Mouse (Mus musculus) CH12.LX (cell line): ENCODE results near the gene Unc13a. TPM values are rescaled to one million over a fixed set of nuclear protein-coding genes. Genes with fewer than 3 reads are reported as not detected.

Experiments
- DNase-seq: peaks from one replicate; pipeline ENCODE4 v3.0.0-alpha.2; 2013; ENCODE audit errors: extremely low read depth
- H3K27ac ChIP-seq: 2 replicates; pipeline ENCODE4 v1.5.1; 2012; ENCODE audit warnings: low read depth, mild to moderate bottlenecking, control low read depth, moderate library complexity; ENCODE audit not compliant: insufficient read depth
- H3K27me3 ChIP-seq: replicated peaks from 2 replicates; pipeline ENCODE3; 2012; ENCODE audit warnings: inconsistent platforms
- H3K36me3 ChIP-seq, 2 experiments: replicated peaks in 1 of 2; 2 replicates each; pipeline versions ENCODE3 to v1.6.1; 2012; ENCODE audit warnings: inconsistent platforms in 1 of 2, low read length in 1 of 2, mild to moderate bottlenecking in 1 of 2, mixed read lengths in 1 of 2, moderate library complexity in 1 of 2; ENCODE audit not compliant: control insufficient read depth in 1 of 2, insufficient read depth in 1 of 2
- H3K4me1 ChIP-seq, 2 experiments: 2 replicates each; pipeline ENCODE4 v1.6.1; 2012; ENCODE audit warnings: inconsistent platforms in 1 of 2, moderate library complexity in 1 of 2; ENCODE audit not compliant: insufficient read depth in 2 of 2, control insufficient read depth in 1 of 2
- H3K4me2 ChIP-seq: 2 replicates; pipeline ENCODE4 v1.6.1; 2012; ENCODE audit warnings: low read depth, mild to moderate bottlenecking, control low read depth; ENCODE audit not compliant: poor library complexity, insufficient read depth, severe bottlenecking
- H3K4me3 ChIP-seq, 3 experiments: fragments of 150-350 bp in 1 of 3; sonication (generic) in 1 of 3; replicated peaks in 1 of 3; 2 replicates each; pipeline versions ENCODE3 to v1.5.1; 2011 to 2012; ENCODE audit warnings: low read depth in 2 of 3, low read length in 2 of 3, mild to moderate bottlenecking in 2 of 3, moderate library complexity in 2 of 3, control low read depth in 1 of 3, improper control_type of control experiment in 1 of 3, inconsistent platforms in 1 of 3, mixed read lengths in 1 of 3; ENCODE audit not compliant: poor library complexity in 1 of 3
- H3K79me2 ChIP-seq: replicated peaks from 2 replicates; pipeline ENCODE4 v1.6.1; 2012; ENCODE audit warnings: mild to moderate bottlenecking, moderate library complexity; ENCODE audit not compliant: control insufficient read depth, poor library complexity, insufficient read depth, severe bottlenecking; ENCODE audit errors: extremely low read depth
- H3K9ac ChIP-seq: 2 replicates; pipeline ENCODE4 v1.6.1; 2012; ENCODE audit warnings: low read depth, mild to moderate bottlenecking, control low read depth, moderate library complexity; ENCODE audit not compliant: insufficient read depth
- H3K9me3 ChIP-seq: replicated peaks from 2 replicates; pipeline ENCODE3; 2012; ENCODE audit warnings: low read length, inconsistent platforms, mixed read lengths
- BHLHE40 ChIP-seq: IDR thresholded peaks from 2 replicates; pipeline ENCODE4 v1.6.1; 2011; ENCODE audit warnings: mild to moderate bottlenecking, low read depth, low read length, improper control_type of control experiment
- CHD1 ChIP-seq: IDR thresholded peaks from 2 replicates; pipeline ENCODE4 v1.6.1; 2012; ENCODE audit warnings: low read depth, low read length, improper control_type of control experiment, inconsistent platforms
- CHD2 ChIP-seq: IDR thresholded peaks from 2 replicates; pipeline ENCODE4 v1.6.1; 2011; ENCODE audit warnings: low read length, improper control_type of control experiment
- CTCF ChIP-seq, 2 experiments: IDR thresholded peaks in 1 of 2; conservative IDR thresholded peaks in 1 of 2; 2 replicates each; pipeline ENCODE4 v1.5.1; 2011 to 2012; ENCODE audit warnings: low read depth in 2 of 2, low read length in 2 of 2, improper control_type of control experiment in 1 of 2, inconsistent platforms in 1 of 2, mild to moderate bottlenecking in 1 of 2, moderate library complexity in 1 of 2
- E2F4 ChIP-seq: IDR thresholded peaks from 2 replicates; pipeline ENCODE4 v1.6.1; 2011; ENCODE audit warnings: low read depth, low read length, improper control_type of control experiment; ENCODE audit not compliant: insufficient replicate concordance
- ELF1 ChIP-seq: IDR thresholded peaks from 2 replicates; pipeline ENCODE4 v1.6.1; 2014; ENCODE audit warnings: low read depth, mild to moderate bottlenecking, inconsistent platforms, low read length, improper control_type of control experiment
- EP300 ChIP-seq: IDR thresholded peaks from 2 replicates; pipeline ENCODE4 v1.6.1; 2011; ENCODE audit warnings: low read length, improper control_type of control experiment
- ETS1 ChIP-seq: conservative IDR thresholded peaks from 2 replicates; pipeline ENCODE4 v1.6.1; 2012; ENCODE audit warnings: low read depth, mild to moderate bottlenecking, inconsistent platforms, low read length, improper control_type of control experiment, moderate library complexity
- GABPA ChIP-seq: IDR thresholded peaks from 2 replicates; pipeline ENCODE4 v1.6.1; 2012; ENCODE audit warnings: low read depth, low read length, improper control_type of control experiment, inconsistent platforms; ENCODE audit not compliant: insufficient replicate concordance
- HCFC1 ChIP-seq: IDR thresholded peaks from 2 replicates; pipeline ENCODE4 v1.6.1; 2012; ENCODE audit warnings: low read depth, mild to moderate bottlenecking, inconsistent platforms, low read length, improper control_type of control experiment
- IRF4 ChIP-seq: IDR thresholded peaks from 2 replicates; pipeline ENCODE4 v1.6.1; 2014; ENCODE audit warnings: low read depth, mild to moderate bottlenecking, inconsistent platforms, low read length, improper control_type of control experiment
- JUN ChIP-seq: IDR thresholded peaks from 2 replicates; pipeline ENCODE4 v1.6.1; 2011; ENCODE audit warnings: low read depth, mild to moderate bottlenecking, low read length, improper control_type of control experiment, moderate library complexity; ENCODE audit not compliant: insufficient read depth
- JUND ChIP-seq: conservative IDR thresholded peaks from 2 replicates; pipeline ENCODE4 v1.6.1; 2011; ENCODE audit warnings: low read depth, low read length, improper control_type of control experiment
- KAT2A ChIP-seq: IDR thresholded peaks from 2 replicates; pipeline ENCODE4 v1.6.1; 2012; ENCODE audit warnings: low read length, improper control_type of control experiment, inconsistent platforms; ENCODE audit not compliant: insufficient replicate concordance
- MAFK ChIP-seq: IDR thresholded peaks from 2 replicates; pipeline ENCODE4 v1.6.1; 2011; ENCODE audit warnings: low read length, improper control_type of control experiment; ENCODE audit not compliant: insufficient replicate concordance
- MAX ChIP-seq: IDR thresholded peaks from 2 replicates; pipeline ENCODE4 v1.6.1; 2011; ENCODE audit warnings: low read length, improper control_type of control experiment
- MAZ ChIP-seq: IDR thresholded peaks from 2 replicates; pipeline ENCODE4 v1.6.1; 2012; ENCODE audit warnings: low read depth, mild to moderate bottlenecking, inconsistent platforms, low read length, improper control_type of control experiment, moderate library complexity
- MEF2A ChIP-seq: IDR thresholded peaks from 2 replicates; pipeline ENCODE4 v1.6.1; 2014; ENCODE audit warnings: low read depth, mild to moderate bottlenecking, inconsistent platforms, low read length, improper control_type of control experiment, borderline replicate concordance
- MXI1 ChIP-seq: IDR thresholded peaks from 2 replicates; pipeline ENCODE4 v1.6.1; 2011; ENCODE audit warnings: mild to moderate bottlenecking, low read depth, low read length, improper control_type of control experiment
- MYC ChIP-seq: IDR thresholded peaks from 2 replicates; pipeline ENCODE4 v1.6.1; 2011; ENCODE audit warnings: low read depth, mild to moderate bottlenecking, improper control_type of control experiment, low read length
- NRF1 ChIP-seq: IDR thresholded peaks from 2 replicates; pipeline ENCODE4 v1.6.1; 2014; ENCODE audit warnings: low read depth, mild to moderate bottlenecking, inconsistent platforms, low read length, improper control_type of control experiment, moderate library complexity
- PAX5 ChIP-seq: IDR thresholded peaks from 2 replicates; pipeline ENCODE4 v1.6.1; 2012; ENCODE audit warnings: low read length, inconsistent platforms, mixed read lengths
- POLR2A ChIP-seq: IDR thresholded peaks from 2 replicates; pipeline ENCODE4 v1.6.1; 2011; ENCODE audit warnings: low read depth, mild to moderate bottlenecking, improper control_type of control experiment, low read length
- POLR2AphosphoS2 ChIP-seq: IDR thresholded peaks from 2 replicates; pipeline ENCODE4 v1.6.1; 2011; ENCODE audit warnings: low read depth, low read length, improper control_type of control experiment
- RAD21 ChIP-seq: IDR thresholded peaks from 2 replicates; pipeline ENCODE4 v1.6.1; 2011; ENCODE audit warnings: low read depth, mild to moderate bottlenecking, low read length, improper control_type of control experiment, moderate library complexity
- RCOR1 ChIP-seq: conservative IDR thresholded peaks from 2 replicates; pipeline ENCODE4 v1.6.1; 2012; ENCODE audit warnings: low read depth, mild to moderate bottlenecking, inconsistent platforms, low read length, improper control_type of control experiment
- SIN3A ChIP-seq: IDR thresholded peaks from 2 replicates; pipeline ENCODE4 v1.6.1; 2012; ENCODE audit warnings: low read length, improper control_type of control experiment, inconsistent platforms
- SMC3 ChIP-seq: IDR thresholded peaks from 2 replicates; pipeline ENCODE4 v1.6.1; 2011; ENCODE audit warnings: low read depth, low read length, improper control_type of control experiment
- TBP ChIP-seq: conservative IDR thresholded peaks from 2 replicates; pipeline ENCODE4 v1.6.1; 2011; ENCODE audit warnings: low read depth, low read length, improper control_type of control experiment
- TCF12 ChIP-seq: IDR thresholded peaks from 2 replicates; pipeline ENCODE4 v1.6.1; 2014; ENCODE audit warnings: low read depth, mild to moderate bottlenecking, inconsistent platforms, low read length, improper control_type of control experiment
- UBTF ChIP-seq: IDR thresholded peaks from 2 replicates; pipeline ENCODE4 v1.6.1; 2012; ENCODE audit warnings: low read depth, mild to moderate bottlenecking, inconsistent platforms, low read length, improper control_type of control experiment, moderate library complexity
- USF1 ChIP-seq: IDR thresholded peaks from 2 replicates; pipeline ENCODE4 v1.6.1; 2014; ENCODE audit warnings: low read depth, mild to moderate bottlenecking, inconsistent platforms, low read length, improper control_type of control experiment
- USF2 ChIP-seq: conservative IDR thresholded peaks from 2 replicates; pipeline ENCODE4 v1.6.1; 2011; ENCODE audit warnings: low read depth, low read length, improper control_type of control experiment
- ZC3H11A ChIP-seq: IDR thresholded peaks from 2 replicates; pipeline ENCODE4 v1.6.1; 2012; ENCODE audit warnings: low read depth, mild to moderate bottlenecking, inconsistent platforms, low read length, improper control_type of control experiment
- ZMIZ1 ChIP-seq: IDR thresholded peaks from 2 replicates; pipeline ENCODE4 v1.6.1; 2012; ENCODE audit warnings: low read depth, mild to moderate bottlenecking, inconsistent platforms, low read length, improper control_type of control experiment
- ZNF384 ChIP-seq: IDR thresholded peaks from 2 replicates; pipeline ENCODE4 v1.6.1; 2012; ENCODE audit warnings: low read depth, low read length, improper control_type of control experiment, inconsistent platforms
- dilution Hi-C: fragments of 300-500 bp; cut with MboI; formaldehyde crosslinking; loops from 2 replicates; pipeline ENCODE4 v1.14.3; 2020; ENCODE audit warnings: low sequenced_read_pairs; ENCODE audit not compliant: extremely low pct_unique_long_range_greater_than_20kb, extremely low pct_ligation_motif_present
- in situ Hi-C: fragments of 300-500 bp; cut with MboI; formaldehyde crosslinking; loops from 3 replicates; pipeline ENCODE4 v1.14.3; 2019; ENCODE audit warnings: low sequenced_read_pairs, low pct_ligation_motif_present, low pct_unique_long_range_greater_than_20kb, mixed read lengths
- polyA plus RNA-seq: library from polyadenylated mRNA; unstranded; fragments of >175 nt; gene quantifications from 2 replicates; pipeline ENCODE4 v1.2.1, GENCODE M21; 2012; ENCODE audit warnings: low read depth; ENCODE audit not compliant: insufficient read length
- total RNA-seq, 2 experiments: library from RNA; depleted of rRNA; stranded (reverse); fragments of 300-350 nt in 1 of 2; fragments of >200 nt in 1 of 2; gene quantifications; 2 replicates each; pipeline ENCODE4 v1.2.3; 2012 to 2014

Gene Unc13a
- total and polyA plus RNA-seq, 3 experiments: 0.68 to 2.1 (median 1.0) TPM

DNA sequence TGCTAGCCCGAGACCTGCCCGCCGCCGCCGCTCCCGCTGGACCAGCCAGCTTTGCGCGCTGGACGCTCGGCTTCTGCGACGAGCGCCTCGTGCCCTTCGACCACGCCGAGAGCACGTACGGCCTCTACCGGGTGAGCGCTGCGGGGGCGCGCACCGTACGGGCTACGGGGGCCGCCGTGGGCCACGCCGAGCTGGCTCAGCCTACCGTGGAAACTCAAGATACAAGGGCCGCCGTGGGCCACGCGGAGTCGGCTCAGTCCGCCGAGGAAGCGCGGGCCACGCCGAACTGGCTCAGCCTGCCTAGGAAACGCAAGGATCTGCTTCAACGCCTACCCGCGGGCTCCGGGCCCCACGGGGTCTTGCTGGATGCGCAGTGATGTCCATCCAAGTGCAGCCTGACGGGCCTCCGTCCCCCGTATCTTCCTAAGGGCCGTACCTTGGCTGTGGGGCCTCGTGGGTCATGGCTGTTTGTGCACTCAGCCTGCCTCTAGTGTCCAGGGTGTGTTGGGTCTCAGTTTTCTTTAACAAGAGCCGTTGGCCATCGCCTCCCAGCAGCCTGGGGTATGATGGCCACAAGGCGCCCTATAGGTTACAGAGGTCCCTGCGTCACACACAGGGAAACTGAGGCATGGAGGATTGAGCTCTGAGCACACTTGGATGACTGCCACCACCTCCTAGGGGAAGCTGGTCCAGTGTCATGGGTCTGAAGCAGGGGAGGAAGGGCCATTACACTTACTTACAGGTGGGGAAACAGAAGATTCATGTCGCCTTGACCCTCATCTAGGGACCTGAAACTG, 79.0 kb downstream of the Unc13a start:
- Histone ChIP-seq H3K4me2 (peak overlapping the region; percentile 26), H3K27me3 (no peaks in the 10 kb centered on the region), H3K36me3 (peaks cover 0 to 20% of the 10 kb centered on the region in 2 experiments), H3K4me1 (peaks cover 42 to 68% of the 10 kb centered on the region in 2 experiments), H3K9me3 (no peaks in the 10 kb centered on the region), H3K9ac (peak overlapping the region; percentile 87), H3K4me3 (peak overlapping the region; percentile 70 to 94 (median 89)), H3K79me2 (peaks cover 20% of the 10 kb centered on the region), H3K27ac (peak overlapping the region; percentile 92)
- DNase-seq: no peak
- in situ Hi-C loops: no loop called here
- no peak for TF ChIP-seq MXI1
- no peak for TF ChIP-seq RAD21
- 0 out of 2 replicates have a peak, but pooled peaks have one; percentile 23 for TF ChIP-seq MEF2A
- TF ChIP-seq GABPA: no peak
- TF ChIP-seq HCFC1: no peak
- TF ChIP-seq ZC3H11A: no peak
- TF ChIP-seq IRF4: no peak
- TF ChIP-seq ETS1: no peak
- TF ChIP-seq RCOR1: no peak
- no peak; the same call in 1 of the 2 replicates for TF ChIP-seq ZMIZ1
- peak; percentile 7; the same call in 1 of the 2 replicates for TF ChIP-seq SIN3A
- TF ChIP-seq MAFK: no peak
- TF ChIP-seq CHD1: no peak; the same call in 1 of the 2 replicates
- no peak for TF ChIP-seq JUN
- TF ChIP-seq ZNF384: no peak
- TF ChIP-seq POLR2AphosphoS2: no peak
- no peak for TF ChIP-seq PAX5
- TF ChIP-seq CHD2: no peak
- TF ChIP-seq SMC3: no peak; the same call in 1 of the 2 replicates
- 0 out of 4 replicates have a peak, but pooled peaks of 1 of the 2 experiments have one; percentile 2 for TF ChIP-seq CTCF (conservative IDR thresholded peaks at IDR 0.05 in 1 of 2, IDR thresholded peaks at IDR 0.05 in 1 of 2; ENCODE audit: low read depth in 2 of 2, low read length in 2 of 2)
- no peak; the same call in 1 of the 2 replicates for TF ChIP-seq POLR2A
- TF ChIP-seq USF2: no peak
- no peak for TF ChIP-seq MAX
- TF ChIP-seq E2F4: no peak
- TF ChIP-seq TBP: no peak
- no peak for TF ChIP-seq BHLHE40
- TF ChIP-seq MAZ: 0 out of 2 replicates have a peak, but pooled peaks have one; percentile 25
- TF ChIP-seq NRF1: no peak
- TF ChIP-seq MYC: no peak
- peak; percentile 4; the same call in 1 of the 2 replicates for TF ChIP-seq ELF1
- peak; percentile 11 for TF ChIP-seq TCF12
- peak; percentile 75; the same call in 1 of the 2 replicates for TF ChIP-seq UBTF
- no peak for TF ChIP-seq USF1
- no peak for TF ChIP-seq EP300
- no peak for TF ChIP-seq KAT2A
- TF ChIP-seq JUND: no peak
- dilution Hi-C loops: no loop called here
